Mouse (Mus musculus) kidney, postnatal 4 days (tissue): ENCODE measurements at regions not wholly inside any gene's neighbourhood (a gene's known extent, or its start where the extent isn't known, plus 50 kb on each side); places are given as distances from the start of the nearest gene placed in this dataset.

ENCODE experiments used
- DNase-seq, 2 experiments: peaks; one replicate each; pipeline ENCODE4 v3.0.0; 2021; ENCODE audit warnings: mixed read lengths in 2 of 2

- no peak for DNase-seq
Observed at GRCm38 (mm10) chr12:105274866-105275265, 52.3 kb upstream of the Tcl1 start.

GRCm38 (mm10) chr12:105280076-105280475 is 53.6 kb upstream of the Tunar start:
- DNase-seq: peak; percentile 18 to 19

- peak; percentile 13 to 15 for DNase-seq
Observed at GRCm38 (mm10) chr12:105281070-105281469, 52.6 kb upstream of the Tunar start.

- DNase-seq: no peak
Observed at GRCm38 (mm10) chr12:105282091-105282490, 51.6 kb upstream of the Tunar start.
